Mouse (Mus musculus): ENCODE results near the gene Rfx7.

- TF ChIP-seq CTCF (IDR thresholded peaks at IDR 0.05; ENCODE audit: low read depth, low read length) (no peak), POLR2A (IDR thresholded peaks at IDR 0.05; ENCODE audit: insufficient read depth, low read length) (peak; percentile 71), EP300 (IDR thresholded peaks at IDR 0.05; ENCODE audit: insufficient read depth, low read depth, low read length) (0 out of 2 replicates have a peak, but pooled peaks have one; percentile 26)
These were observed 130.9 kb downstream of the Rfx7 start for GRCm38 (mm10) chr9:72662691-72663533.
